Mouse (Mus musculus) hindbrain, embryonic 16.5 days (tissue): ENCODE results near the gene Il27. TPM values are rescaled to one million over a fixed set of nuclear protein-coding genes. Genes with fewer than 3 reads are reported as not detected.
A peak's percentile ranks its signal among the peaks of the same experiment; 100 is the strongest.

ENCODE experiments used
- ATAC-seq: fragments of 200-750 bp; cut with Nextera tagmentation; 2 replicates; pipeline ENCODE4 v1.8.0; 2017; ENCODE audit warnings: moderate TSS enrichment, moderate library complexity
- H3K27ac ChIP-seq: fragments of 300-500 bp; sonication (generic); 2 replicates; pipeline ENCODE4 v1.5.1; 2014; ENCODE audit warnings: low read depth, mild to moderate bottlenecking, control low read depth, low read length, moderate library complexity
- H3K27me3 ChIP-seq: fragments of 300-500 bp; sonication (generic); replicated peaks from 2 replicates; pipeline ENCODE4 v1.6.1; 2014; ENCODE audit warnings: low read length; ENCODE audit not compliant: control insufficient read depth, insufficient read depth
- H3K36me3 ChIP-seq: fragments of 300-500 bp; sonication (generic); 2 replicates; pipeline ENCODE4 v1.6.1; 2014; ENCODE audit warnings: mild to moderate bottlenecking, low read length, moderate library complexity, mixed read lengths; ENCODE audit not compliant: control insufficient read depth, insufficient read depth
- H3K4me1 ChIP-seq: fragments of 300-500 bp; sonication (generic); 2 replicates; pipeline ENCODE4 v1.6.1; 2014; ENCODE audit warnings: low read depth, low read length; ENCODE audit not compliant: control insufficient read depth, insufficient read depth
- H3K4me2 ChIP-seq: fragments of 300-500 bp; sonication (generic); 2 replicates; pipeline ENCODE4 v1.6.1; 2014; ENCODE audit warnings: mild to moderate bottlenecking, low read length, control low read depth, moderate library complexity
- H3K4me3 ChIP-seq: fragments of 300-500 bp; sonication (generic); 2 replicates; pipeline ENCODE4 v1.5.1; 2014; ENCODE audit warnings: mild to moderate bottlenecking, low read length, control low read depth, moderate library complexity
- H3K9ac ChIP-seq: fragments of 300-500 bp; sonication (generic); 2 replicates; pipeline ENCODE4 v1.6.1; 2014; ENCODE audit warnings: low read depth, mild to moderate bottlenecking, control low read depth, low read length, moderate library complexity
- H3K9me3 ChIP-seq: fragments of 300-500 bp; sonication (generic); 2 replicates; pipeline ENCODE4 v1.6.1; 2014; ENCODE audit warnings: mild to moderate bottlenecking, low read length, moderate library complexity; ENCODE audit not compliant: control insufficient read depth
- WGBS: fragments of 180-500 bp; shearing (Covaris S2); extraction: QIAGEN DNeasy Blood & Tissue Kit; methylation state at CpG from one replicate; pipeline ENCODE4 v1.1.7; 2014; 5-methylcytosine and 5-hydroxymethylcytosine counted together
- polyA plus RNA-seq: library from polyadenylated mRNA; unstranded; fragments of >200 nt; fragmentation: Nextera tagmentation; extraction: Ambion mirVana; gene quantifications from 2 replicates; pipeline ENCODE4 v1.2.1, GENCODE M21; 2015

Gene Il27
- polyA plus RNA-seq, 1 experiment from 2014 or later, result not detected

DNA sequence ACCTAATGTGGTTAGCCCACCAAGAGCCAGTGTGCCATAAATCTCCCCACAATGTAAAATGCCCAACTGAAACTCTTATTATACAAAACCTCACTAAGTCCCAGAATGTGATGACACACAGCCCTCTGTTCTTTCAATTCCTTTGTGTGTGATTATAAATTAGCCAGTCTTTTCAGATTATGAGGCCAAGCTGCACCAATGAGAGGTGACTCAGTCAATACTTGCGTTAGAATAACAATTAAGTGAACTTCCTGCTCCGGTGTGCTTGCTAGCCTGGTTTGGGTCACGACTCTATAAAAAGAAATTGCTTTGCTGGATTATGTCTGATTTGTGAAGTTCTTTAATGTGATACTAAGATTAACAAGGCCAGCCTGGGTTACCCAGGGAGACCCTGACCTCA is 35.2 kb upstream of the Il27 start:
- no peak overlapping the region for H3K9ac ChIP-seq
- no peaks in the 10 kb centered on the region for H3K4me1 ChIP-seq
- H3K4me3 ChIP-seq, result no peak overlapping the region
- no peaks in the 10 kb centered on the region for H3K9me3 ChIP-seq
- H3K4me2 ChIP-seq, result no peak overlapping the region
- H3K27ac ChIP-seq, result no peak overlapping the region
- ATAC-seq, result no peak
- H3K36me3 ChIP-seq, result no peaks in the 10 kb centered on the region
- WGBS, result 26% methylated on average over 3 of the region's 3 CpGs
- no peaks in the 10 kb centered on the region for H3K27me3 ChIP-seq

DNA sequence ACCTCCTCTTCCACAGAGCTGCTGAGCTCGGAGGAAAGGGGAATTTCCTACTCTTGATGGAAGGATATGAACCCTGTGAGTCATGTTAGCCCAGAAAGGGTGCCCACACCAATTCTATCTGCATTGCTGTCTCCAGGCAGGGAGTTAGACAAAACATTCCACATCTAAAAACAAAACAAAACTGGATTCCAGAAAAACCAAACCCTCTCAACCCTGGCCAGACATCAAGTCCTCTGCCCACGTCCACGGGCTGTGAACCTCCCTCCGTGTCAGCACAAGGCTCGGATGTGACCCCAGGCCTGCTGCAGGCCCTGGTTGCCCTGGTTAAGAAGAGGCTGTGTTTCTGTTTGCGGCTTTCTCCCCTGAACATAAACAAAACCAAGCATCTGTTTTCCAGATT is 33.4 kb upstream of the Il27 start:
- Histone ChIP-seq H3K36me3 (no peaks in the 10 kb centered on the region), H3K9me3 (no peaks in the 10 kb centered on the region), H3K9ac (no peak overlapping the region), H3K27me3 (no peaks in the 10 kb centered on the region), H3K27ac (no peak overlapping the region), H3K4me3 (no peak overlapping the region), H3K4me1 (no peaks in the 10 kb centered on the region), H3K4me2 (no peak overlapping the region)
- no peak for ATAC-seq
- WGBS, result 68% methylated on average over 6 of the region's 6 CpGs

DNA sequence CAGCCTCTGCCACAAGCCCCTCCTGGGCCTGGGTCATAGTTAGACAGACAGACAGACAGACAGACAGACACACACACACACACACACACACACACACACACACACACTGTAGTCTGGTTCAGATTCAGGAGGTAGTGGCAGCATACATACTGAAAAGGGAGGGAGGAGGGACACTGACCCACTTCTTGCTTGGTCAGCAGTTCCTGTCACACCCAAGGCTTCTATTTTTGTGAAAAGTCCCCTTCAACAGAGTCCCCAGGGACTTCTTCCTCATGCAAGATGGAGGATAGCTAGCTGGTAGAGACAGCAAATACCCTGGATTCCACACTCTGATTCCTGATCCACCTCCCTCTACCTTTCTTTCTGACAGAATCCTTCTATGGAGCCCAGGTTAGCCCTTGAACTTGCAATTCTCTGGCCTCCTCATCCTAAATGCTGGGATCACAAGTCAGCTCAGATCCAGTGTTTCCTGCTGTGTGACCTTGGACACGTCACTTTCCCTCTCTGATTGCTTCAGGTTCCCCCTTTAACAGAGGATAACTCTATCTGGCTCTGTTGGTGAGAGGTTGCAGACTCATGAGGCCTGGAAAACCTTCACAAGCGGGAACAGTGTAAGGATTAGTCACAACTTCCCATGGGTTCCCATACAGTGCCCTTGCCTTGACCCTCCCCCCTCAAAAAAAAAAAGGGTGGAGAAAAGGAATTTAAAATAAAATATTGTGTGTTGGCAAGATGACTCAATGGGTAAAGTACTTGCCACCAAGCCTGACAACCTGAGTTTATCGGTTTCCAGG is 31.3 kb upstream of the Il27 start:
- H3K9ac ChIP-seq, result no peak overlapping the region
- no peaks in the 10 kb centered on the region for H3K27me3 ChIP-seq
- H3K4me1 ChIP-seq, result no peaks in the 10 kb centered on the region
- ATAC-seq, result no peak
- H3K36me3 ChIP-seq, result no peaks in the 10 kb centered on the region
- H3K9me3 ChIP-seq, result no peaks in the 10 kb centered on the region
- WGBS, result 83% methylated on average over 3 of the region's 3 CpGs
- no peak overlapping the region for H3K4me2 ChIP-seq
- H3K27ac ChIP-seq, result no peak overlapping the region
- no peak overlapping the region for H3K4me3 ChIP-seq

DNA sequence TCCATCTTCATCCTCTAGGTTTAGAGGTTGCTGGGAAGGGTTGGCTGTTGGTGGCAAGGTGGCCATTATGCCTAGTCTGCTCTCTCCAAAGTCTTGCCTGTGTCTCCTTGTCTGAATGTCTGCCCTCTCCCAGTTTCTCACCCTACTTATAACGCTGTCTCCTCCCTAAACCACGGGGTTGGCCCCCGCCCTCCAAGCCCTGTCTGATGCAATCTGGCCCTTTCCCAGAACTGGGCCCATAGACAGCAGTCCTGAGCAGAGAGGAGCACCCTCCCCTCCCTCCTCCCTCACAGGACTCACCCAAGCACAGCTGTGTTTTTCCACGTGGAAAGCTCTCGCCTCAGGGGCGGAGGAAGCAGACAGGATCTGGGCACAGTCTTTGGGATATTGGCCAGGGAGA is 30.6 kb upstream of the Il27 start:
- H3K9me3 ChIP-seq, result no peaks in the 10 kb centered on the region
- ATAC-seq, result peak; percentile 27; the same call in 1 of the 2 replicates
- 47% methylated on average over 6 of the region's 6 CpGs for WGBS

DNA sequence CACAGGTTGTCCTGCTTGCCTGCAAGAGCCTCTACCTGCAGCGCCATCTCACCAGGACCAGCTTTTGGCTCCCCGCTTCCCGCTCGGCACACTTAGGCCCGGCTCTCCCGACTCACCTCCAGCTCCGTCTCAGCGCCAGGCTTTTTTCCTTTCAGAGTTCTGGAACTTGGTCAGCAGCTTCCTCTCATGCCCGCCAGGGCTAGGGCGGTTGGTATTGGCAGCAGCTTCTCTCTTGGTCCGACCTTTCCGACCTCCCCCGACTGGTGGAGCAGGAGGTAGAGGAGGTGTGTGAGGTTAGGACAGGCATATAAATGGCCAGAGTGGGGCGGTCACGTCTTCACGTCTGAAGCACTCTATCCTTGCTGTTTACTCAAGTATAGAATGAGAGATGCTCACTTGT is 30.0 kb upstream of the Il27 start:
- no peaks in the 10 kb centered on the region for H3K9me3 ChIP-seq
- H3K27me3 ChIP-seq, result no peaks in the 10 kb centered on the region
- H3K9ac ChIP-seq, result no peak overlapping the region
- H3K4me3 ChIP-seq, result no peak overlapping the region
- H3K36me3 ChIP-seq, result no peaks in the 10 kb centered on the region
- H3K4me1 ChIP-seq, result no peaks in the 10 kb centered on the region
- WGBS, result 75% methylated on average over 16 of the region's 16 CpGs
- H3K4me2 ChIP-seq, result no peak overlapping the region; the same call in 1 of the 2 replicates
- H3K27ac ChIP-seq, result no peak overlapping the region
- no peak for ATAC-seq

More for the DNA sequence above, 30.6 kb upstream of the Il27 start:
- no peak overlapping the region for H3K4me2 ChIP-seq
- H3K4me3 ChIP-seq, result no peak overlapping the region
- H3K9ac ChIP-seq, result no peak overlapping the region
- no peaks in the 10 kb centered on the region for H3K36me3 ChIP-seq
- no peak overlapping the region for H3K27ac ChIP-seq
- H3K4me1 ChIP-seq, result no peaks in the 10 kb centered on the region
- no peaks in the 10 kb centered on the region for H3K27me3 ChIP-seq

DNA sequence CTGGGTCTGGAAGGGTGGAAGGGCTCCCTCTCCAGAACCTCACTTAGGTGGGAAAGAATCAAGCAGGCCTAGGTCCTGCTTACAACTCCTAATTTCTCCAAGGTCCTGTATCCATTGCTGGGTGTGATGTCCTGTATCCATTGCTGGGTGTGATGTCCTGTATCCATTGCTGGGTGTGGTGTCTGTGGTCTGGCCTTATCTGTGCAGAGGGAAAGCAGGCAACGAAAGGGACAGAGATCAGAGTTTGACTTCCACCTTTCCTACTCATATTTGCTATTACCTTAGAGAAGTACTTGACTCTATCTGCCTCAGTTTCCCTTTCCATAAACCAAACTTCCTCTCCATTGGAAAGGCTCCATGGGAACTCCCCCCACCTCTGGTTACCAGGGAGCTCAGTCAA is 28.6 kb upstream of the Il27 start:
- H3K9ac ChIP-seq, result no peak overlapping the region
- no peak for ATAC-seq
- H3K9me3 ChIP-seq, result no peaks in the 10 kb centered on the region
- no peak overlapping the region for H3K4me3 ChIP-seq
- no peak overlapping the region for H3K4me2 ChIP-seq
- H3K27ac ChIP-seq, result no peak overlapping the region
- 86% methylated on average over 1 of the region's 1 CpGs for WGBS
- H3K4me1 ChIP-seq, result no peaks in the 10 kb centered on the region
- no peaks in the 10 kb centered on the region for H3K27me3 ChIP-seq
- H3K36me3 ChIP-seq, result no peaks in the 10 kb centered on the region

DNA sequence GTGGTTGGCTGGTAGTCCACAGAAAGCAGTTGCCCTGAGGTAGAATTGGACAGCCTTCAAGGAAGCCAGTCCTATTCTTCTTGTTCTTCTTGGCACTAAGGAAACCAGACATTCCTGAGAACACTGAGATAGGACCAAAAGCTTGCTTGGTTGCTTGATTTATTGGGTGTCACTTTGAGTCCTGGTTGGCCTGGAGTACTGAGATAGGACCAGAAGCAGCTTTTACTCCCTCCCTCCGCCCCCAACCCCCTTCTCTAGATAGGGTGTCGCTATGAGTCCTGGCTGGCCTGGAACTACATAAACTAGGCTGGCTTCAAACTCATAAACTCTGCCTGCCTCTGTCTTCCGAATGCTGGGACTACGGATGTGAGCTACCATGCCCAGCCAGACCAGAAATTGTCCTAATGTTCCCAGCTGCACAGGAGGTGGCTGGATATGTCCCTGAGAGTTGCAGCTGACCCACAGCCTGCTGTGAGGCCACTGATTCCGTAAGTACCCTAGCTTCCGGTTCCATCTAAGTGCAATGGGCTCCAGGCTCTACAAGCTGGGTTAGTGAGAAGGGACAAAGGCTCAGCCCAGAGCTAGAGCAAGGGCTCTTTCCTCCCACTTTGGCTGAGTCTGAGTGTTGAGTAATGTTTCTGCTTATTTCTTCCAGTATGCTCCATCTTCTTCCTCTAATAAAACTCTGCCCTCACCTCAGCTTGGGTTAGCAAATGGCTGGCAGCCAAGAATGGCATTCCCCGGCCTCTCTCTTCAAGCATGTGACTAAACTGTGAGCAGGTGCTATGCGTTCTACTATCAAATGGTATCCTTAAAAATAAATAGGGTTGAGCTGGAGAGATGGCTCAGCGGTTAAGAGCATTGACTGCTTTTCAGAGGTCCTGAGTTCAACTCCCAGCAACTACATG is 27.0 kb upstream of the Il27 start:
- no peaks in the 10 kb centered on the region for H3K4me1 ChIP-seq
- no peak overlapping the region for H3K9ac ChIP-seq
- no peak overlapping the region for H3K4me2 ChIP-seq
- H3K27me3 ChIP-seq, result no peaks in the 10 kb centered on the region
- WGBS, result 84% methylated on average over 9 of the region's 9 CpGs
- H3K27ac ChIP-seq, result no peak overlapping the region
- H3K9me3 ChIP-seq, result no peaks in the 10 kb centered on the region
- ATAC-seq, result no peak
- H3K36me3 ChIP-seq, result no peaks in the 10 kb centered on the region
- no peak overlapping the region for H3K4me3 ChIP-seq

DNA sequence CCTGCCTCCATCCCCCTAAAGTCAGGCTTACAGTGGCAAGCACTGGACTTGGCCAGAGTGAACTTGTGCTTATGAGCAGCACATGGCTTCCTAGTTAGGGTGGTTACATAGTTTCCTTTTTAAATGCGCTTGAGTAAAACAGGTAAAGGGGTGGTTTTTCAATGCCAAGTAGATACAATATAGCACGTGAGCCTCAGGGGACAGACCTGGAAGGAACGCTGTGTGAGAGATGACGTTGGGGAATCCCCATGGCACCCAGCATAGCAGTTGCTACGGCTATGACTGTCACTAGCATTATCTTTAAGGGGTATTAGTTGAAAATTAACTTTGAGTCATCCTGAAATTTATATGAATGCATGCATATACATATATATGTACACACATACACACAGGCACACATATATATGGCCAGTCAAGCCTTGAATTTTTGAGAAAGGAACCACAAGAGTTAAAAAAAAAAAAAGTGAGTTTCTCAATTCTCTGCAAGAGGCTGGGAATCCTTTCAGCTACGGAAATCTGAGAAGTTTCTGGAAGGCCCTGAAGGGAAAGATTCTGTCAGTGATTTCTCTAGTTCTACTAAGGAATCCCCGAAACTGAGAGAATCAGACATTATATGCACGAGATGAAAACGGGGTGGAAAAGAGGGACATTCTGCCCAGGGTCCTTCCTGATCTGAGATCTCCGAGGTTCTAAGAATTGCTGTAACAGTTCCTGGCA is 25.0 kb upstream of the Il27 start:
- ATAC-seq, result no peak
- Histone ChIP-seq H3K36me3 (no peaks in the 10 kb centered on the region), H3K27ac (no peak overlapping the region), H3K9me3 (no peaks in the 10 kb centered on the region), H3K4me1 (no peaks in the 10 kb centered on the region), H3K4me3 (no peak overlapping the region), H3K4me2 (no peak overlapping the region), H3K27me3 (no peaks in the 10 kb centered on the region), H3K9ac (no peak overlapping the region)
- 82% methylated on average over 10 of the region's 10 CpGs for WGBS

DNA sequence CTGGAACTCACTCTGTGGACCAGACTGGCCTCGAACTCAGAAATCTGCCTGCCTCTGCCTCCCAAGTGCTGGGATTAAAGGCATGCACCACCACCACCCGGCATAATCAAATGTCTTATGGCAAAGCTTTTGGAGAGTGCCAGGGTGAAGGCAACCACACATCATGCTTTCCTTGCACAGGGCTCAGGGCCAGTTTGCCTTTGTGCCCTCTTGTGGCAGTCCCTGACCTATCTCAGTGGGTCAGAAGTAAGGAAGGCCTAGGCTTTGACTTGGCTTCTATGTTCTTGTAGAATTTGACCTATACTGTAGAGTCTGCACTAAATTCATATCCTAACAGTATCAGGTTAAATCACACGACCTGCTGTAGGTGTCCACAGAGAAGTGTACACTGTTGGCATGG is 22.0 kb upstream of the Il27 start:
- 66% methylated on average over 3 of the region's 3 CpGs for WGBS

More for the DNA sequence above, 22.0 kb upstream of the Il27 start:
- H3K36me3 ChIP-seq, result no peaks in the 10 kb centered on the region
- no peaks in the 10 kb centered on the region for H3K4me1 ChIP-seq
- no peaks in the 10 kb centered on the region for H3K27me3 ChIP-seq
- no peaks in the 10 kb centered on the region for H3K9me3 ChIP-seq
- no peak for ATAC-seq
- H3K9ac ChIP-seq, result no peak overlapping the region
- no peak overlapping the region for H3K4me3 ChIP-seq
- no peak overlapping the region for H3K27ac ChIP-seq
- H3K4me2 ChIP-seq, result no peak overlapping the region
